Mouse (Mus musculus) left cerebral cortex, adult 2 months (tissue): Measurements from ENCODE around the gene Scyl2. TPM values are rescaled to one million over a fixed set of nuclear protein-coding genes. Genes with fewer than 3 reads are reported as not detected.
A peak's percentile ranks its signal among the peaks of the same experiment; 100 is the strongest.
"Not testable (repeated sequence)": the region's sequence is repeated elsewhere in the genome, so short reads cannot be mapped to it uniquely, and the experiment has no call there.

Experiments
- DNase-seq, 2 experiments: peaks; one replicate each; pipeline ENCODE4 v3.0.0; 2021 to 2022; ENCODE audit warnings: low spot score in 2 of 2, mixed read lengths in 1 of 2; ENCODE audit errors: extremely low spot score in 1 of 2
- H3K27ac ChIP-seq: fragments of 200-600 bp; 2 replicates; pipeline ENCODE4 v1.8.1; 2022
- H3K4me3 ChIP-seq: fragments of 200-600 bp; 2 replicates; pipeline ENCODE4 v1.8.1; 2022
- CTCF ChIP-seq: fragments of 200-600 bp; IDR thresholded peaks from 2 replicates; pipeline ENCODE4 v1.8.1; 2022; ENCODE audit warnings: antibody characterized with exemption, mild to moderate bottlenecking, moderate library complexity
- intact Hi-C: fragments of 180-260 bp; cut with DNase I; formaldehyde crosslinking; loops from one replicate; pipeline ENCODE4 v1.15.1; 2025
- total RNA-seq, 2 experiments: library from RNA; stranded (reverse); gene quantifications; 2 replicates each; pipeline ENCODE4 v1.2.3; 2021

The Scyl2 gene
- total RNA-seq, 2 experiments from 2014 or later: 34.2 to 34.7 TPM

GRCm38 (mm10) chr10:89697956-89698355, 11.9 kb upstream of the Scyl2 start:
- no peak overlapping the region for H3K4me3 ChIP-seq
- no peak overlapping the region for H3K27ac ChIP-seq
- TF ChIP-seq CTCF: no peak
- no peak for DNase-seq
- intact Hi-C loops: no loop called here

GRCm38 (mm10) chr10:89696270-89696669, 10.2 kb upstream of the Scyl2 start:
- H3K4me3 ChIP-seq, intact Hi-C loops, DNase-seq, H3K27ac ChIP-seq: not testable (repeated sequence)
- TF ChIP-seq CTCF: peak; percentile 16; the same call in 1 of the 2 replicates

- DNase-seq: no peak
- intact Hi-C loops: no loop called here
- Histone ChIP-seq H3K4me3 (no peak overlapping the region), H3K27ac (no peak overlapping the region)
- no peak for TF ChIP-seq CTCF
Measured at GRCm38 (mm10) chr10:89695194-89695911, 9.3 kb upstream of the Scyl2 start.

- TF ChIP-seq CTCF: no peak
- H3K4me3 ChIP-seq: no peak overlapping the region
- intact Hi-C loops: no loop called here
- H3K27ac ChIP-seq: no peak overlapping the region
- no peak for DNase-seq
Measured at GRCm38 (mm10) chr10:89690021-89690420, 3.9 kb upstream of the Scyl2 start.

- intact Hi-C loops: no loop called here
- H3K4me3 ChIP-seq: peak overlapping the region; percentile 96
- H3K27ac ChIP-seq: no peak overlapping the region
- no peak for DNase-seq
- TF ChIP-seq CTCF: no peak
Measured at GRCm38 (mm10) chr10:89687455-89687854, 1.4 kb upstream of the Scyl2 start.

- no peak for TF ChIP-seq CTCF
- intact Hi-C loops: no loop called here
- DNase-seq: no peak
- H3K27ac ChIP-seq: peak overlapping the region; percentile 89
- peak overlapping the region; percentile 96 for H3K4me3 ChIP-seq
Measured at GRCm38 (mm10) chr10:89685391-89686138, 520 bp downstream of the Scyl2 start.

GRCm38 (mm10) chr10:89682961-89683360, 3.1 kb downstream of the Scyl2 start:
- no peak for TF ChIP-seq CTCF
- H3K27ac ChIP-seq: no peak overlapping the region
- intact Hi-C loops: no loop called here
- DNase-seq: no peak
- no peak overlapping the region for H3K4me3 ChIP-seq

- no peak for DNase-seq
- H3K27ac ChIP-seq: no peak overlapping the region
- no peak overlapping the region for H3K4me3 ChIP-seq
- intact Hi-C loops: no loop called here
- TF ChIP-seq CTCF: no peak
Measured at GRCm38 (mm10) chr10:89682157-89682556, 3.9 kb downstream of the Scyl2 start.

- no peak for DNase-seq
- no peak for TF ChIP-seq CTCF
- intact Hi-C loops: no loop called here
- H3K27ac ChIP-seq: no peak overlapping the region
- H3K4me3 ChIP-seq: no peak overlapping the region
Measured at GRCm38 (mm10) chr10:89681706-89682105, 4.4 kb downstream of the Scyl2 start.

GRCm38 (mm10) chr10:89680517-89680916, 5.6 kb downstream of the Scyl2 start:
- TF ChIP-seq CTCF: no peak
- no peak overlapping the region for H3K27ac ChIP-seq
- intact Hi-C loops: no loop called here
- no peak overlapping the region for H3K4me3 ChIP-seq
- DNase-seq: no peak

GRCm38 (mm10) chr10:89679448-89679847, 6.6 kb downstream of the Scyl2 start:
- intact Hi-C loops: no loop called here
- H3K27ac ChIP-seq: no peak overlapping the region
- DNase-seq: no peak
- H3K4me3 ChIP-seq: no peak overlapping the region
- TF ChIP-seq CTCF: no peak

- DNase-seq: no peak
- intact Hi-C loops: no loop called here
- no peak overlapping the region for H3K27ac ChIP-seq
- no peak overlapping the region for H3K4me3 ChIP-seq
- TF ChIP-seq CTCF: no peak
Measured at GRCm38 (mm10) chr10:89678054-89678453, 8.0 kb downstream of the Scyl2 start.

GRCm38 (mm10) chr10:89676609-89677008, 9.5 kb downstream of the Scyl2 start:
- no peak for TF ChIP-seq CTCF
- intact Hi-C loops: no loop called here
- no peak overlapping the region for H3K27ac ChIP-seq

GRCm38 (mm10) chr10:89670371-89670770, 15.7 kb downstream of the Scyl2 start:
- H3K4me3 ChIP-seq, DNase-seq, H3K27ac ChIP-seq, intact Hi-C loops: not testable (repeated sequence)

More at GRCm38 (mm10) chr10:89676609-89677008, 9.5 kb downstream of the Scyl2 start:
- H3K4me3 ChIP-seq: no peak overlapping the region
- no peak for DNase-seq
